Mouse (Mus musculus) liver, embryonic 14.5 days (tissue): ENCODE measurements around the gene Ccr6. TPM values are rescaled to one million over a fixed set of nuclear protein-coding genes. Genes with fewer than 3 reads are reported as not detected.

Experiments
- ATAC-seq: fragments of 200-750 bp; cut with Nextera tagmentation; 2 replicates; pipeline ENCODE4 v1.8.0; 2017; ENCODE audit warnings: moderate number of reproducible peaks, mild to moderate bottlenecking, moderate library complexity; ENCODE audit not compliant: insufficient read depth
- DNase-seq, 3 experiments: peaks; one replicate each; pipeline ENCODE4 v3.0.0-alpha.2; 2012 to 2013; ENCODE audit warnings: low read depth in 3 of 3, low spot score in 3 of 3
- H3K27ac ChIP-seq: fragments of 300-500 bp; sonication (generic); 2 replicates; pipeline ENCODE4 v1.5.1; 2014; ENCODE audit warnings: moderate library complexity, mild to moderate bottlenecking, control low read depth, inconsistent platforms
- H3K27me3 ChIP-seq: fragments of 300-500 bp; sonication (generic); 2 replicates; pipeline ENCODE4 v1.6.1; 2014; ENCODE audit warnings: mild to moderate bottlenecking, low read length, moderate library complexity; ENCODE audit not compliant: control insufficient read depth, insufficient read depth
- H3K36me3 ChIP-seq: fragments of 300-500 bp; sonication (generic); replicated peaks from 2 replicates; pipeline ENCODE4 v1.6.1; 2014; ENCODE audit warnings: low read depth; ENCODE audit not compliant: control insufficient read depth, insufficient read depth
- H3K4me1 ChIP-seq, 2 experiments: fragments of 200-500 bp in 1 of 2; fragments of 300-500 bp in 1 of 2; sonication (generic) in 1 of 2; replicated peaks; 2 replicates each; pipeline ENCODE4 v1.6.1; 2012 to 2014; ENCODE audit warnings: antibody characterized with exemption in 1 of 2, inconsistent platforms in 1 of 2, low read length in 1 of 2; ENCODE audit not compliant: control insufficient read depth in 2 of 2, insufficient read depth in 2 of 2
- H3K4me2 ChIP-seq: fragments of 300-500 bp; sonication (generic); 2 replicates; pipeline ENCODE4 v1.6.1; 2014; ENCODE audit warnings: low read depth, mild to moderate bottlenecking, control low read depth, moderate library complexity
- H3K4me3 ChIP-seq, 2 experiments: fragments of 200-500 bp in 1 of 2; fragments of 300-500 bp in 1 of 2; sonication (generic) in 1 of 2; 2 replicates each; pipeline ENCODE4 v1.5.1; 2012 to 2014; ENCODE audit warnings: low read depth in 2 of 2, low read length in 2 of 2, mild to moderate bottlenecking in 2 of 2, control low read depth in 1 of 2, inconsistent platforms in 1 of 2, moderate library complexity in 1 of 2; ENCODE audit not compliant: insufficient read depth in 1 of 2
- H3K9ac ChIP-seq: fragments of 300-500 bp; sonication (generic); replicated peaks from 2 replicates; pipeline ENCODE4 v1.6.1; 2014; ENCODE audit warnings: mild to moderate bottlenecking, control low read depth, moderate library complexity
- H3K9me3 ChIP-seq: fragments of 300-500 bp; sonication (generic); 2 replicates; pipeline ENCODE4 v1.6.1; 2016; ENCODE audit warnings: low read length, mixed read lengths; ENCODE audit not compliant: control insufficient read depth
- CTCF ChIP-seq: IDR thresholded peaks from 2 replicates; pipeline ENCODE4 v1.5.1; 2016; ENCODE audit warnings: antibody characterized with exemption, low read depth, control low read depth
- EP300 ChIP-seq: IDR thresholded peaks from 2 replicates; pipeline ENCODE4 v1.6.1; 2016; ENCODE audit warnings: antibody characterized with exemption, low read depth
- WGBS: fragments of 180-500 bp; shearing (Covaris S2); extraction: QIAGEN DNeasy Blood & Tissue Kit; methylation state at CpG from one replicate; pipeline ENCODE4 v1.1.7; 2014; ENCODE audit not compliant: insufficient replicate concordance; 5-methylcytosine and 5-hydroxymethylcytosine counted together
- polyA plus RNA-seq, 2 experiments: library from polyadenylated mRNA; depleted of rRNA in 1 of 2; stranded (reverse) in 1 of 2; unstranded in 1 of 2; fragments of >200 nt; fragmentation: Nextera tagmentation in 1 of 2; extraction: Ambion mirVana in 1 of 2; gene quantifications; 2 replicates each; pipeline versions ENCODE4 v1.2.1 to v1.2.3; 2012 to 2014

Ccr6 gene
- polyA plus RNA-seq, 2 experiments = 0.04 TPM; not detected in 1

DNA sequence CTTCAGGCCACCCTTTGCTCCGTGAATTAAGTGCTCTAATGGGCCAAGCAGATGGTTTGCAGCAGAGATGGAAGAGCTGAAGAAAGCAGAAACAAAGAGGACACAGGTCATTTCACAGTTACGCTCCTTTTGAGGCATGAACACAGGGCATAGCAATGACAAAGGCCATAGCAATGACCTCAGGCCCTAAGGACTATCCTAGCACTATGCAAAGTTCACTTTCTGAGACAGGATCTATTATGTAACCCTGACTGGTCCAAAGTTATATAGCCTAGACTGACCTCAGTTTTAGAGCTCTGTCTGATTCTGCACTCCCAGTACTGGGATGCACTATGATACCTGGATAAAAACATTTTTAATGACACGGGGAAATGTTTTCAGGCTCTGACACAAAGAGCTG is 42.5 kb downstream of the Ccr6 start:
- TF ChIP-seq EP300 = no peak
- no peak for TF ChIP-seq CTCF
- Histone ChIP-seq H3K4me3 (no peak overlapping the region), H3K27ac (no peak overlapping the region), H3K4me2 (no peak overlapping the region), H3K36me3 (no peaks in the 10 kb centered on the region), H3K9ac (no peak overlapping the region), H3K9me3 (no peaks in the 10 kb centered on the region), H3K4me1 (peaks cover 0 to 4% of the 10 kb centered on the region in 2 experiments; a peak in 2 of 4 replicates), H3K27me3 (no peaks in the 10 kb centered on the region)
- no peak for DNase-seq
- no peak for ATAC-seq
- WGBS = 58% methylated on average over 3 of the region's 3 CpGs

GRCm38 (mm10) chr17:8282821-8283525 is 47.1 kb downstream of the Ccr6 start, which contains the start of gene Mpc1:
Gene Mpc1 (plus strand): TSS chr17:8282904.
- H3K4me2 ChIP-seq = peak within 1 kb of the TSS; percentile 99
- H3K27me3 ChIP-seq = no peaks in the 10 kb centered on the region
- peak within 1 kb of the TSS; percentile 81 to 85 for H3K4me3 ChIP-seq
- H3K4me1 ChIP-seq = peaks cover 6 to 7% of the 10 kb centered on the region in 2 experiments
- H3K36me3 ChIP-seq = no peaks in the 10 kb centered on the region
- H3K27ac ChIP-seq = peak within 1 kb of the TSS; percentile 73
- DNase-seq (peak in 1 of 3 experiments; percentile 43), ATAC-seq (peak; percentile 67)
- WGBS = under 1% methylated on average over 34 of the region's 35 CpGs
- no peaks in the 10 kb centered on the region for H3K9me3 ChIP-seq
- TF ChIP-seq EP300 = no peak
- no peak for TF ChIP-seq CTCF
- peak within 1 kb of the TSS; percentile 92 for H3K9ac ChIP-seq

GRCm38 (mm10) chr17:8283526-8284253 is 47.8 kb downstream of the Ccr6 start:
- Histone ChIP-seq H3K36me3 (no peaks in the 10 kb centered on the region), H3K9me3 (no peaks in the 10 kb centered on the region), H3K27ac (peak overlapping the region; percentile 73), H3K27me3 (no peaks in the 10 kb centered on the region), H3K4me2 (peak overlapping the region; percentile 99), H3K4me1 (peaks cover 6 to 7% of the 10 kb centered on the region in 2 experiments), H3K9ac (peak overlapping the region; percentile 92), H3K4me3 (peak overlapping the region; percentile 81 to 85)
- TF ChIP-seq CTCF (peak; percentile 66), EP300 (no peak)
- under 1% methylated on average over 76 of the region's 77 CpGs for WGBS
- ATAC-seq (peak; percentile 95), DNase-seq (peak; percentile 89 to 90 (median 90))

GRCm38 (mm10) chr17:8284254-8284661 is 48.4 kb downstream of the Ccr6 start:
- Histone ChIP-seq H3K4me3 (peak overlapping the region; percentile 81 to 85), H3K27ac (peak overlapping the region; percentile 73), H3K9ac (peak overlapping the region; percentile 92), H3K4me2 (peak overlapping the region; percentile 99), H3K36me3 (no peaks in the 10 kb centered on the region), H3K4me1 (peaks cover 6 to 7% of the 10 kb centered on the region in 2 experiments), H3K9me3 (no peaks in the 10 kb centered on the region), H3K27me3 (no peaks in the 10 kb centered on the region)
- TF ChIP-seq CTCF (peak; percentile 39; the same call in 1 of the 2 replicates), EP300 (no peak)
- no peak for ATAC-seq
- no peak for DNase-seq
- WGBS = under 1% methylated on average over 32 of the region's 32 CpGs

- Histone ChIP-seq H3K4me3 (peak overlapping the region; percentile 81 to 85), H3K9me3 (no peaks in the 10 kb centered on the region), H3K27me3 (no peaks in the 10 kb centered on the region), H3K4me2 (peak overlapping the region; percentile 99), H3K36me3 (no peaks in the 10 kb centered on the region), H3K9ac (peak overlapping the region; percentile 92), H3K4me1 (peaks cover 6 to 7% of the 10 kb centered on the region in 2 experiments), H3K27ac (no peak overlapping the region)
- TF ChIP-seq CTCF (no peak), EP300 (no peak)
- 14% methylated on average over 8 of the region's 8 CpGs for WGBS
- ATAC-seq (no peak), DNase-seq (peak in 1 of 3 experiments; percentile 33)
These were observed 49.2 kb downstream of the Ccr6 start for GRCm38 (mm10) chr17:8285056-8285455.
